Mouse (Mus musculus): Measurements from ENCODE around the gene Rassf2. TPM values are rescaled to one million over a fixed set of nuclear protein-coding genes. Genes with fewer than 3 reads are reported as not detected.

Gene Rassf2
- polyA plus RNA-seq (2012; rRNA removed): 110 and 111 TPM in 2 replicates

DNA sequence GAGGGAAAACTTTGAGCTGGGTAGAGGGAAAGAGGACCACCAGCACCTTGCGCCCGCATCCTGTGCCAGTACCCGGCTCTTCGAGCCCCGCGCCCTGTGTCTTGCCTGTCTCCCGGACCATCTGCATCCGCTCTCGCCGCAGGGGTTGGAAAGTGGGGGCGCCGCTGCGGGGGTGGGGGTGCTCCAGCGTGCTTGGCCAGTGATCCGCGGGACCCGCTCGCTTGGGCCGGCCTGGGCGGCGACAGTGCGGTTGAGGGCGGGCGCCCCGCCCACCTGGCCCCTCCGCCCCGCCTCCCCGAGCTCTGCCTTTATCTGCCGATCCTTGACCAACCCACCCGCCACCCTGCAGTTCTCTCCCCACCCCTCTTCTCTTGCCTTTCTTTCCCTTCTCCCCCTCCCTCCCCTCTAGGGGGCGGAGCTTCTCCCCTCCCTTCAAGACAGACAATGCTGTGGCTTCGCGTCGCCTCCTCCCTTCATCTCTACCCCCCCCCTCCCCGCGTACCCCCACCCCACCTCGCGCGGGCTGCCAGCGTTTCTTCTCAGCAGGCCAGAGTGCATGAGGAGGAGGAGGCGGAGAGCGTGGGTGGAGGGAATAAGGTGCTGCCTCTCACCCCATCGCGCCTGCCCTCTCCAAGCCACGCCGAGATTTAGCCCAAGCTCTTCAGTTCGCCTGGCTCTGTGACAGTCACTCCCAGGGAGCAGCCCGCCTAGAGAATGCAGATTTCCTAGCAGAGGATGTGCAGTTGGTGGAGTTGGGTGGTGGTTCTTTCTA is at the start of gene Rassf2:
Gene Rassf2, minus strand, starts transcription at position 613 of the 772 bp plus-strand sequence.
- peaks cover 39% of the 10 kb centered on the region for H3K4me1 ChIP-seq (replicated peaks; ENCODE audit: control insufficient read depth, insufficient read depth, low read length)
- TF ChIP-seq POLR2A (IDR thresholded peaks at IDR 0.05; ENCODE audit: control insufficient read depth, extremely low read depth, insufficient read depth, low read length, poor library complexity) (no peak; the same call in 1 of the 2 replicates), CTCF (IDR thresholded peaks at IDR 0.05; ENCODE audit: borderline replicate concordance, control insufficient read depth, extremely low read depth, insufficient read depth, low read length, poor library complexity) (no peak)
- H3K27ac ChIP-seq (ENCODE audit: control insufficient read depth, insufficient read depth, low read length): peak within 1 kb of the TSS; percentile 72
- peak; percentile 93 for DNase-seq
- peak within 1 kb of the TSS; percentile 80 for H3K4me3 ChIP-seq (ENCODE audit: control insufficient read depth, insufficient read depth, low read length)
- WGBS: 1% methylated on average over 46 of the region's 48 CpGs
- no peaks in the 10 kb centered on the region for H3K27me3 ChIP-seq (ENCODE audit: control insufficient read depth, insufficient read depth, low read length)
- H3K36me3 ChIP-seq (ENCODE audit: control insufficient read depth, insufficient read depth, low read length): no peaks in the 10 kb centered on the region

DNA sequence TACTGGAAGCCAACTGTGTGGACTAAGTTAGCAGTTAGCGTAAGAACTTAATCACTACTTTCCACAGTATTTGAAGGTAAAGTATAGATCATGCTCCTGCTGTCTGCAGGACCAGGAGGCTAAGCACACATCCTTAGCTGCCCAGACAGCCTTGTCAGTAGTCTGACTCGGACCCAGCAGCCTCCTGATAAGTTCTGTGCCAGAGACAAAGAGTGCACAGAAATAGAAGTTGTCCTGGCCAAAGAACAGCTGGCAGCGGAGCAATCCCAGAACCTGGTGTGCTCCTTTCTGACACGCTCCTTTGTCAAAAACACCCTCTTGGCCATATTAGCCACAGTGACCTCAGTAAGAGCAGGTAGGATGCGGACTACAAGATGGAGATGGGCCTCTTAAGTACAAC is 49.1 kb upstream of the Rassf2 start:
- no peaks in the 10 kb centered on the region for H3K27me3 ChIP-seq (ENCODE audit: control insufficient read depth, insufficient read depth, low read length)
- H3K36me3 ChIP-seq (ENCODE audit: control insufficient read depth, insufficient read depth, low read length): peaks cover 32% of the 10 kb centered on the region
- H3K4me1 ChIP-seq (replicated peaks; ENCODE audit: control insufficient read depth, insufficient read depth, low read length): no peaks in the 10 kb centered on the region
- no peak overlapping the region for H3K4me3 ChIP-seq (ENCODE audit: control insufficient read depth, insufficient read depth, low read length)
- DNase-seq: no peak
- no peak for TF ChIP-seq CTCF (IDR thresholded peaks at IDR 0.05; ENCODE audit: borderline replicate concordance, control insufficient read depth, extremely low read depth, insufficient read depth, low read length, poor library complexity)
- TF ChIP-seq POLR2A (IDR thresholded peaks at IDR 0.05; ENCODE audit: control insufficient read depth, extremely low read depth, insufficient read depth, low read length, poor library complexity): no peak
- 95% methylated on average over 5 of the region's 5 CpGs for WGBS
- H3K27ac ChIP-seq (ENCODE audit: control insufficient read depth, insufficient read depth, low read length): no peak overlapping the region

DNA sequence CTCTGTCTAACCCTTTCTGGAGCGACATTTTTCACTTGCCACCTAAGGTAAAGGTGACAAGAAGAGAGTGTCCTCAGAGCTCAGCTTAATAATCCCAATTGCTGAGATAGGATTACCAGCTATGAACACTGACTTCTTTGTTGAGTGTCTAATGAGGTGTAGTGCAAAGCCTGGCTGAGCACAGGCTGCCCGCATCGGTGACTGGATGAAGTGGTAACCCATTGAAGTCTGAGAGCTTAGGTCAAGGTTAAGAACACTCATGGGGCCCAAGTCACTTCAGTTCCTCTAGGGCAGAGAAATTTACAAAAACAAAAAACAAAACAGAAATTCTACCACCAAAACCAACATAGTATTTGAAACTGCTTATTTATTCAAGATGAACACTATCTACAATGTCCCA is 43.0 kb upstream of the Rassf2 start:
- WGBS: 94% methylated on average over 3 of the region's 3 CpGs
- H3K4me1 ChIP-seq (replicated peaks; ENCODE audit: control insufficient read depth, insufficient read depth, low read length): no peaks in the 10 kb centered on the region
- H3K36me3 ChIP-seq (ENCODE audit: control insufficient read depth, insufficient read depth, low read length): peaks cover 57% of the 10 kb centered on the region
- DNase-seq: no peak
- H3K27ac ChIP-seq (ENCODE audit: control insufficient read depth, insufficient read depth, low read length): no peak overlapping the region
- H3K4me3 ChIP-seq (ENCODE audit: control insufficient read depth, insufficient read depth, low read length): no peak overlapping the region
- TF ChIP-seq POLR2A (IDR thresholded peaks at IDR 0.05; ENCODE audit: control insufficient read depth, extremely low read depth, insufficient read depth, low read length, poor library complexity): no peak
- no peak for TF ChIP-seq CTCF (IDR thresholded peaks at IDR 0.05; ENCODE audit: borderline replicate concordance, control insufficient read depth, extremely low read depth, insufficient read depth, low read length, poor library complexity)
- H3K27me3 ChIP-seq (ENCODE audit: control insufficient read depth, insufficient read depth, low read length): no peaks in the 10 kb centered on the region

DNA sequence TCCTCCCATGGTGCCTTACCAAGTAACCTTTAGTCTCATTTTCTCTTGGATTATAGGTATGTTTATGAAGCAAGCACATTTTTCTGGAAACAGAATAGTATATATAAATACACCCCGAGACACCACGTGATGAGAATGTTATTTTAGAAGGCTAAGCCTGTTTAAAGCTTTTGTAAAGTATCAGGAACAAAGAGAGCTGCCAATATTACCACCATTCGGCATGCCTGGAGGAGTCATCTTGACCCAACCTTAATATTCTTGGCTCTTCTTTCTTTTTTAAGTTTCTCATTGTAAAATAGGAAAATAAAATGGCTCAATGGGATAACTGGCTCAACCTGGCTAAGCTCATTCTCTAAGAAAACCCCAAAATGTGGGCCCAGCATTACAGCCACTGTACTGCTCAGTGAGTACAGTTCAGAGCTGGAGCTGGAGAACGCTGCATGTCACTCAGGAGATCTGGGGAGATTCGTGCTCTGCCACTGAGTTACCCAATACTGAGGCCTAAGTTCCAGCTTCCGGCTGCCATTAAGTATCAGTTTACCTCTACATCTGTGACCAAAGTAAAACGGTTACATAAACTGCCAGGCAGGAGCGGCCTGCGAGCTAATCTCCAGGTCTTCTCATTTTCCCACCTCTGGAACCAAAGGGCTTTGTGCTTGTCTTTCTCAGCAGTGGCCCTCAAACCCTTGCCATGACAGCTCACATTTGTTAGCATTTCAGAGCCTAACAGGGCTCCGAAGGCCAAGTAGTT is 40.1 kb upstream of the Rassf2 start:
- no peak for TF ChIP-seq CTCF (IDR thresholded peaks at IDR 0.05; ENCODE audit: borderline replicate concordance, control insufficient read depth, extremely low read depth, insufficient read depth, low read length, poor library complexity)
- TF ChIP-seq POLR2A (IDR thresholded peaks at IDR 0.05; ENCODE audit: control insufficient read depth, extremely low read depth, insufficient read depth, low read length, poor library complexity): no peak
- no peak overlapping the region for H3K27ac ChIP-seq (ENCODE audit: control insufficient read depth, insufficient read depth, low read length)
- no peaks in the 10 kb centered on the region for H3K27me3 ChIP-seq (ENCODE audit: control insufficient read depth, insufficient read depth, low read length)
- no peaks in the 10 kb centered on the region for H3K4me1 ChIP-seq (replicated peaks; ENCODE audit: control insufficient read depth, insufficient read depth, low read length)
- H3K36me3 ChIP-seq (ENCODE audit: control insufficient read depth, insufficient read depth, low read length): peaks cover 53% of the 10 kb centered on the region
- DNase-seq: no peak
- WGBS: 94% methylated on average over 10 of the region's 10 CpGs
- H3K4me3 ChIP-seq (ENCODE audit: control insufficient read depth, insufficient read depth, low read length): no peak overlapping the region

DNA sequence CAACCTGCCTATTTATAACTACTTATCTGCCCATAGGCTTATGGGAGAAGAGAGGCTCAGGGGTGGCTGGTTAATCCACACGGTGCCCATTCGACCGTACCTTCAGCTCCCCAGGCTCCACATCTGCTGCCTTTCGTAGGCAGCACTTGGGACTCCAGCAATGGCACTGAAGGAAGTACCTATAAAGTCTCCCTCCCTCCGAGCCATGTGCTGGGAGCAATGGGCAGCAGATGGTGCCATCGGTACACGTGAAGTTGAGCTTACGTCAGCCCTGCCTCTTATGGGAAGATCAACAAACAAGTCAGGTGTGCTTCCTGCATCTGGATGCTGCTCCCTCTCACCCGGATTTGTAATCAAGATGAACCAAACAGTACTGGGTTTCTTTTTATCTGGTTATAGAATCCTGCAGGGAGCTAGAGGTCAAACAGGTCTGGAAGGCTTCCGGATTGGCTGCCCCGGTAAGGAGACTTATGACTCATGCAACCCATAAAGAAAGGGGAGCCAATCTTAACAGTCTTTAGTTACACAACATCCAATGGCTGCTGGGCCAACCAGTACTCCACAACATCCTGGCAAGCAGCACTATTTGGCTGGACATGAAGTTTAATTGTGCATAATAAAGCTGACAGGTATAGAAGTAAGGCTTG is 34.2 kb upstream of the Rassf2 start:
- WGBS: 92% methylated on average over 11 of the region's 11 CpGs
- no peaks in the 10 kb centered on the region for H3K4me1 ChIP-seq (replicated peaks; ENCODE audit: control insufficient read depth, insufficient read depth, low read length)
- no peaks in the 10 kb centered on the region for H3K27me3 ChIP-seq (ENCODE audit: control insufficient read depth, insufficient read depth, low read length)
- H3K27ac ChIP-seq (ENCODE audit: control insufficient read depth, insufficient read depth, low read length): no peak overlapping the region
- peaks cover 20% of the 10 kb centered on the region for H3K36me3 ChIP-seq (ENCODE audit: control insufficient read depth, insufficient read depth, low read length)
- DNase-seq: no peak
- H3K4me3 ChIP-seq (ENCODE audit: control insufficient read depth, insufficient read depth, low read length): no peak overlapping the region
- TF ChIP-seq POLR2A (IDR thresholded peaks at IDR 0.05; ENCODE audit: control insufficient read depth, extremely low read depth, insufficient read depth, low read length, poor library complexity) (no peak), CTCF (IDR thresholded peaks at IDR 0.05; ENCODE audit: borderline replicate concordance, control insufficient read depth, extremely low read depth, insufficient read depth, low read length, poor library complexity) (no peak)

DNA sequence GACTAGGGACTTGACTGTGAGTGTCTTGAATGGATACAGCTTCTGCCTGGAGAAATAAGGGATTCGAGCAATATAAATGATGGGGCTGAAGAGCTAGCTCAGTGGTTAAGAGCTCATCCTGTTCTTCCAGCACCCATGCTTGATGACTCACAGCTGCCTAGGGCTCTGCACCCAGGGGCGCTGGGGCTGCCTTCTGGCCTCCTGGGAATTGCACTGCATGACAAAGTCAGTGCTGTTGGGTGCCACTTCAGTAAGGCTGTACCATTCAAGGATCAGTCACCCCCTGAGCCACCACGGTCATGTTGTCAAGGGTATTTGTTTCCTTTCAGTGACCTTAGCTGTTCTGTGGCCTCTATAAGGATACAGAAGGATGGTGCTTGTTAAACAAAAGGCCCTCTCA is 33.7 kb upstream of the Rassf2 start:
- H3K27ac ChIP-seq (ENCODE audit: control insufficient read depth, insufficient read depth, low read length): no peak overlapping the region
- H3K36me3 ChIP-seq (ENCODE audit: control insufficient read depth, insufficient read depth, low read length): peaks cover 17% of the 10 kb centered on the region
- H3K27me3 ChIP-seq (ENCODE audit: control insufficient read depth, insufficient read depth, low read length): no peaks in the 10 kb centered on the region
- 93% methylated on average over 3 of the region's 3 CpGs for WGBS
- no peak overlapping the region for H3K4me3 ChIP-seq (ENCODE audit: control insufficient read depth, insufficient read depth, low read length)
- no peak for DNase-seq
- no peaks in the 10 kb centered on the region for H3K4me1 ChIP-seq (replicated peaks; ENCODE audit: control insufficient read depth, insufficient read depth, low read length)
- no peak for TF ChIP-seq CTCF (IDR thresholded peaks at IDR 0.05; ENCODE audit: borderline replicate concordance, control insufficient read depth, extremely low read depth, insufficient read depth, low read length, poor library complexity)
